Mouse (Mus musculus) heart, adult 18-20 months (tissue): ENCODE data around the gene Pdgfra. TPM values are rescaled to one million over a fixed set of nuclear protein-coding genes. Genes with fewer than 3 reads are reported as not detected.

Source experiments
- DNase-seq, 2 experiments: peaks; one replicate each; pipeline ENCODE4 v3.0.0; 2021 to 2022; ENCODE audit warnings: mixed read lengths in 1 of 2
- total RNA-seq, 2 experiments: library from RNA; stranded (reverse); gene quantifications; 2 replicates each; pipeline ENCODE4 v1.2.3; 2021

Pdgfra gene
- total RNA-seq, 2 experiments from 2014 or later: 20.5 to 23.7 TPM

GRCm38 (mm10) chr5:75155741-75156553 lies 3.9 kb downstream of the Pdgfra start:
- DNase-seq: peak; percentile 90

GRCm38 (mm10) chr5:75156554-75157036 lies 4.5 kb downstream of the Pdgfra start:
- DNase-seq: peak in 1 of 2 experiments; percentile 70

- DNase-seq: peak; percentile 77 to 78
Measured at GRCm38 (mm10) chr5:75157038-75157437, 4.9 kb downstream of the Pdgfra start.

GRCm38 (mm10) chr5:75160530-75161170 lies 8.6 kb downstream of the Pdgfra start:
- DNase-seq: no peak

- DNase-seq: no peak
Measured at GRCm38 (mm10) chr5:75161586-75161985, 9.5 kb downstream of the Pdgfra start.

GRCm38 (mm10) chr5:75163289-75163951 lies 11.3 kb downstream of the Pdgfra start:
- DNase-seq: no peak

GRCm38 (mm10) chr5:75164688-75165087 lies 12.6 kb downstream of the Pdgfra start:
- DNase-seq: no peak

- DNase-seq: no peak
Measured at GRCm38 (mm10) chr5:75169837-75170236, 17.7 kb downstream of the Pdgfra start.

- DNase-seq: no peak
Measured at GRCm38 (mm10) chr5:75171859-75172258, 19.8 kb downstream of the Pdgfra start.

GRCm38 (mm10) chr5:75179249-75179648 lies 27.2 kb downstream of the Pdgfra start:
- no peak for DNase-seq

- DNase-seq: no peak
Measured at GRCm38 (mm10) chr5:75179726-75180290, 27.7 kb downstream of the Pdgfra start.

GRCm38 (mm10) chr5:75183653-75184052 lies 31.6 kb downstream of the Pdgfra start:
- no peak for DNase-seq

GRCm38 (mm10) chr5:75184112-75184511 lies 32.0 kb downstream of the Pdgfra start:
- no peak for DNase-seq

- DNase-seq: no peak
Measured at GRCm38 (mm10) chr5:75184693-75185235, 32.7 kb downstream of the Pdgfra start.

GRCm38 (mm10) chr5:75185584-75185983 lies 33.5 kb downstream of the Pdgfra start:
- DNase-seq: peak in 1 of 2 experiments; percentile 20

- DNase-seq: no peak
Measured at GRCm38 (mm10) chr5:75189319-75189987, 37.4 kb downstream of the Pdgfra start.

GRCm38 (mm10) chr5:75193107-75193506 lies 41.0 kb downstream of the Pdgfra start:
- DNase-seq: no peak

- no peak for DNase-seq
Measured at GRCm38 (mm10) chr5:75198413-75198812, 46.3 kb downstream of the Pdgfra start.

GRCm38 (mm10) chr5:75199698-75200365 lies 47.7 kb downstream of the Pdgfra start:
- DNase-seq: no peak

GRCm38 (mm10) chr5:75200366-75200724 lies 48.3 kb downstream of the Pdgfra start:
- DNase-seq: no peak

- DNase-seq: no peak
Measured at GRCm38 (mm10) chr5:75207905-75208304, 55.8 kb downstream of the Pdgfra start.
